Mouse (Mus musculus): ENCODE data around the gene Stambp.
"Not testable (repeated sequence)": the region's sequence is repeated elsewhere in the genome, so short reads cannot be mapped to it uniquely, and the experiment has no call there.

Gene Stambp

DNA sequence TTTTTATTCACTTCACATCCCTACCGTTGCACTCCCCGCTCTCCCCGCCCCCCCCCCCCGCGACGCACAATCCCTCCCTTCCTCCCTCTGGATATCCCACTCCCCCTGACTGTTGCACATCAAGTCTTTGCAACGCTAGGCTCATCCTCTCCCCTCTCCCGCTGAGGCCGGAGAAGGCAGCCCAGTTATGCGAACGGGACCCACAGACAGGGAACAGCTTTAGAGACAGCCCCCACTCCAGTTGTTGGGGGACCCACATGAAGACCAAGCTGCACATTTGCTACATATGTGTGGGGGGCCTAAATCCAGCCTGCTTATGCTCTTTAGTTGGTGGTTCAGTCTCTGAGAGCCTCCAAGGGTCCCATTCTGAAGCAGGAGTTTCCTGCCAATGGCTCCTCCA, at the start of gene Stambp:
TSS of gene Stambp (minus strand) at position 59 of the 400 bp plus-strand sequence.
- DNase-seq = peak; percentile 17

DNA sequence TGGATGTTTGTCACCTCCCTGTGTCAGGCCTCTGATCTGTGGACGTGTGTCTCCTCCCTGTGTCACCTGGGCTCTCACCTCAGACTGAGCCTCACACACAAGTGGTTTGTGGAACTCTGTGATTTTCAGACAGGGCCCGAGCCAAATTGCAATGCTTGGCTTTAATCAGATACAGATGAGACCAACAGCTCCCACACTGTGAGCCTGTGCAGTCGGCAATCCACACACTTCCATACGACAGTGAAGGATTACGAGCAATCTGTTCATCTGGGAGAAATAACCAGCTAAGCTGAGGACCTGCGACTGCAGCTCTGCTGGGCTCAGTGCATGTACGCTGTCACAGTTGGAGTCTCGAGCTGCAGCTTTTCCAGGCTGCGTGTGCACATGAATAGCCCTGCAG, 47.4 kb upstream of the Stambp start:
- DNase-seq = no peak

DNA sequence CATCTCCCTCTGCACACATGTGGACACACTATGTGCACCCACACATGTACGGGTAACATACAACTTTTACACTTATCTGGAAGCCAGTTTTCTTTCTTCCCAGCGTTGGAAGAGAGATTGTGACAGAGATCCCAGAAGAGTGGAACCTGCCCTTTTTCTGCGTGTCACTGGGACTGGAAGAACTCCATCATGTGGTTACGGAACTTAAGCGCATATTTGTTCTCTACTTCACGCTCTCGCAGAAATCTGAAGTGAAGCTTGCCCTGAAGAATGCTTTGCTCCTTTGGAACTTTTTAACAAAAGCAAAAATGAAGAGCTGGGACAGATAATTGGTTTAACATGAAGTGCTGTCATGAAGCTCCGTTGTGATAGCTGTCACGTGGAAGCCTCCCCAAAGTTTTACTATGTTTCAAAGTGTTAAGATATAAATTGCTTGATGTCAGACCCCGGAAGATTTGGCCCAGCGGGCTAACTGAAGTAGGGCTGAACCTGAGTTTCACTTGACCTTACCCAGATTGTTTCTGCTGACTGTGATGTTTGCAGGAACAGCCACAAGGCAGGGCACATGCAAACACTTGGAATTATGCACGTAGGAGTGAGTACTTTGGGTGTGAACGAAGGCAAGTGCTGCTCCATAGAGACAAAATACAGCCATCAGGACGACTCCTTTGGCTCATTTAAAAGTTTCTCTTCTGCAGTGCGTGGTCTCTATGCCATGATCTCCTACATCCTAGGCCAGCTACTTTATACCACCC, 45.2 kb upstream of the Stambp start:
- no peak for DNase-seq

GRCm38 (mm10) chr6:83616512-83616911, 44.0 kb upstream of the Stambp start:
- peak; percentile 77 for DNase-seq

DNA sequence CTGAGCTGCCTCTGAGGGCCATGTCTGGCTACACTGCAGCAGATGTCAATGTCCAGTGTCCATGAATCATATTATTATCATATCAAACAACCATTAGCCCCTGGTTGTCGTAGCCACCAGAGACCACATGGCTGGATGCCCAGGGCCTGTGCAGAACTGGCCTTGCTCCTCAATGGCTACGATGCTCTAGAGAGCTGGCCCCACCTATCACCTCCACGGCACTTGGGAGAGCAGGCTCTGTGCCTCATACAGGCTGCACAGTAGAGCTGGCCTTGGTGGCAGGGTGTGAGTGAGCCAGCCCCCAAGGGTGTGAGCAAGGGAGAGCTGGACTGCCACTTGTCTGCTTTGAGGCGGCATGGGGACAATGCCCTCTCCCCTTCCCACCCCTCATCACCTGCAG, 41.9 kb upstream of the Stambp start:
- DNase-seq = no peak

- DNase-seq = no peak
Measured at GRCm38 (mm10) chr6:83612976-83613375, 40.4 kb upstream of the Stambp start.

GRCm38 (mm10) chr6:83599636-83600174, 27.2 kb upstream of the Stambp start:
- DNase-seq = no peak

- no peak for DNase-seq
Measured at GRCm38 (mm10) chr6:83599060-83599550, 26.6 kb upstream of the Stambp start.

DNA sequence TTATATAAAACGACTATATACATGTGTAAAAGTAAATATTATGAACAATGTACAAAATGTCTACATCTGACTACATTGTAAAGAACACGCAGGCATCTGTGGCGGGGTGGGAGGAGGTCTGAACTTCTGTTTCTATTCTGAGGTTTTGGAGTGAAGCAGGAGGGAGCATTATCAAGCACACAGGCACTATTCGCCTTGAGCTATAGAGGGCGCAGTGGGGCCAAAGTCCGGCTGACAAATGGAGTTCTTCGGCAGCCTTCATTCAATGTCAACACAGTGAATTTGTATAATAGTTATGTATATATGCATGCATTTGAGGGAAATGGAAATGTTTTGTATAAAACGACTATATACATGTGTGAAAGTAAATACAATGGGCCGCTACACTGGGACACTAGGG, 26.1 kb upstream of the Stambp start:
- DNase-seq = peak; percentile 23

- no peak for DNase-seq
Measured at GRCm38 (mm10) chr6:83597988-83598387, 25.5 kb upstream of the Stambp start.

DNA sequence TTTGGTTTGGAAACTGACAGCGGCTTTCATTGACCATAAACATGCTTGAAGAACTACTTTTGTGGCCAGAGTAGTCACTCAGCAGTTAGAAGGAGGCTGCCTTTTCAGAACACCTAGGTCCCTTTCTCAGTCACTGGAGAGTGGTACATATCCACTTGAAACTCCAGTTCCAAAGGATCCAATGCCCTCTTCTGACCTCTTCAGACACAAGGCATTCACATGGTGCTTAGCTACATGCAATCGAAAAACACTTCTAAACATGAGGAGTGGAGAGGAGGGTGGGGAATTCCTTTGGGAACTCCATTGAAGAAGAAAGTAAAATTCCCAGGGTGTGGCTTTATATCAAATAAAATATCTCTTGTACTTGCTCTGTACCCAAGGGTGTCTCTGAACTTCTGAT, 22.5 kb upstream of the Stambp start:
- no peak for DNase-seq

- DNase-seq = no peak
Measured at GRCm38 (mm10) chr6:83593896-83594295, 21.4 kb upstream of the Stambp start.

DNA sequence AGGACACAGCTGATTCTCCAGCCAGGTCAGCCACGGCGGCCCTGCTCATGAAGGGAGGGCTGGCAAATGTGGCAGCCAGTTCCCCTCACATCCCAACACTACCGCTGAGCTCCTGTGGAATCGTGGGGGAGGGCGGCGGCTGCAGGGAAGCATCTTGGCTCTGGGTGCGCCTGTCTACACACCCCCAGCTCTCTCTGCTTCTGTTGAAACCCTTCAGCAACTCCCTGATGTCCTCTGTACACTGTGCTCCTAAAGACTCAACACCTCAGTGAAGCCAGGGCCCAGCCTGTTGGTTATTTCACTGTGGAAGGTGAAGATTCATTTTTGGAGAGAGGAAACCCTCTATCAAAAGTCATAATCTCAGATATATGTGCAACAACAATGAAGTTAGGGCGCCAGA, 19.5 kb upstream of the Stambp start:
- no peak for DNase-seq

DNA sequence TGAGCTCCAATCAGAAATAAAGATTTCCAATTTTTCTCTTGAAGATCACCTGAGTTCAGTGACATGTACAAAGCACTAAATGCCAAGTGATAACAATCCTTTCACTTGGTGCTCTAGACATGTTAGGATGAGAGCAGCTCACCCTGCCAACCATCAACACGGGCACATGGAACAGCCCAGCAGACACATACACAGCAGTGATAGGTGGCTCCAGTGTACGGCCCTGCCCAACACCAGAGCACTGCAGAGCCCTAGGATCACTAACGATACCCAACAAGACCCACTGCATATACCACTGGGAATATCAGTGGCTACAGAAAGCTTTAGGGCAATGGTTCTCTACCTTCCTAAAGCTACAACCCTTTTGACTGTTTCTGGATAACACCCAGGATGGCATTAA, 17.8 kb upstream of the Stambp start:
- no peak for DNase-seq

- DNase-seq = not testable (repeated sequence)
Measured at GRCm38 (mm10) chr6:83587191-83587590, 14.7 kb upstream of the Stambp start.

GRCm38 (mm10) chr6:83585328-83585727, 12.8 kb upstream of the Stambp start:
- not testable (repeated sequence) for DNase-seq

- no peak for DNase-seq
Measured at GRCm38 (mm10) chr6:83583591-83583990, 11.1 kb upstream of the Stambp start.

DNA sequence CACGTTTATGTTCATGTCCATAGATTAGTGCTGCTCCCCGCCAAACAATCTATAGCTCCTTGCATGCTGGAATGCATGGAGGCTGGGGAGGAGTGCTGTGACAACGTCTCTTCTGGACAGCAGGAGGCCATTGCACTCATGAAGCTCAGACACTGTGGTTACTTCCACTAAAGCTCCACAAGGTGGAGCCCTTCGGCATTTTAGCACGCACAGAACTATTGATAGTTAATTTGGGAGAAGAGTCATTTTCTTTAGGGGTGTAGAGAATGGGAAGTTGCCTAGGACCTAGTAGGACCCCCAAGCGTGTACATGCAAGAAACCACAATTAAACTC, 10.4 kb upstream of the Stambp start:
- peak; percentile 47 for DNase-seq

GRCm38 (mm10) chr6:83582135-83582937, 9.8 kb upstream of the Stambp start:
- DNase-seq = no peak

DNA sequence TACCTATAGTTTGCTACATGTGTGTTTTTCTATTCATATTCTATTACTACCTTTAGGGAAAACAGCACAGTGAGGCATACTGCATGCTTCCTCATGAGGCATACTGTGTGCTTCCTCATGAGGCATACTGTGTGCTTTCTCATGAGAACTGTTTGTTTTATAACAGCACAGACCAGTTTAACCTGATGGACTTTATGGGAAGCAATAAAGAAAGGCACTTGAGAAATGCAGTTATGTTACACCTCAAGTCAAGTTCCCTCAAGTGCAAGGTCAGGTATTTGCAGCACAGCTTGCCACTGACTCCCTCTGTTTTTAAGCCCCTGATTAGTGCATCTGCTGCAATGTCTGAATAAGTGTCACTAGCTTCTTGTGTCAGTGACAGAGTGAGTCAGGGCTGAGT, 5.0 kb upstream of the Stambp start:
- DNase-seq = no peak

- DNase-seq = no peak
Measured at GRCm38 (mm10) chr6:83575609-83576008, 3.1 kb upstream of the Stambp start.

DNA sequence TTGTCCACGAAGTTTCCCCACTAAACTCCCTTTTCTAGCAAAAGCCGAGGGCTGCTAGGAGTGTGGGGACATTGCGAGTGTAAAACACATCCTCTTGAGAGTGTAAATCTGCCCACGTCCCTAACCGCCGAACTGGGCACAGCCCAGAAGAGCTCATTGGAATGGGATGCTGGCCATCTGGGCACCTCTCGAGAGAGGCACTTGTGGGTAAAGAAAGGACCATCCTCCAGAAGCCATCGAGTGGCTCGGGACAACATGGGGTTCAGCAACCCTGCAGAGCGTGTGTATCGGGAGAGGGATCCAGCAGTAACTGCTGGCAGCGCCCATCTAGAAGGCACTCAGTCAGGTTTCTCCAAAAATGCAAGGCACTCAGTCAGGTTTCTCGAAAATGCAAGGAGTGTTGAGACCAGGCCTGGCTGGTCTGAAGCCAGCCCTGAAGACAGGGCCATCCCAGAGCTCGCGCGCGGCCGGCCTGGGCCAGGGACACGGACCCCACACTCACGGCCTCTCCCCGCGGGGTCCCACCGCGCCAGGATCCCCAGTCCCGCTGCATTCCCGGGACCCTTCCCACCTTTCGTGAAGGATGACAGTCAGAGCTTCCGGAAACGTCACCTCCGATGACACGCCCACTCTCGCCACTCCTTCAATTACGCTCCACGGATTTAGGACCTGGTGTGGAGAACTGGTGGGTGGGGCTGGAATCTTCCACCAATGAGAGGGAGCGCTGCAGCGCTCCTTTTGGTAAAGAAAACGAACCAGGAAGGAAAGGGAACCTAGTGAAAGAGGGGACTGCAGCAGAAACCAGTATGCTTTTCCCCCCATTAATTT, 475 bp downstream of the Stambp start:
- peak; percentile 93 for DNase-seq
